Mouse (Mus musculus) B cell, adult (primary cell): ENCODE results near the gene Neurod2. TPM values are rescaled to one million over a fixed set of nuclear protein-coding genes. Genes with fewer than 3 reads are reported as not detected.

Experiments used
- total RNA-seq: library from RNA; stranded (reverse); gene quantifications from 4 replicates; pipeline ENCODE4 v1.2.4, GENCODE M21; 2023; ENCODE audit not compliant: inconsistent age

Gene Neurod2
- 0.32 to 0.51 TPM (median 0.35 TPM) in 4 replicates for total RNA-seq

DNA sequence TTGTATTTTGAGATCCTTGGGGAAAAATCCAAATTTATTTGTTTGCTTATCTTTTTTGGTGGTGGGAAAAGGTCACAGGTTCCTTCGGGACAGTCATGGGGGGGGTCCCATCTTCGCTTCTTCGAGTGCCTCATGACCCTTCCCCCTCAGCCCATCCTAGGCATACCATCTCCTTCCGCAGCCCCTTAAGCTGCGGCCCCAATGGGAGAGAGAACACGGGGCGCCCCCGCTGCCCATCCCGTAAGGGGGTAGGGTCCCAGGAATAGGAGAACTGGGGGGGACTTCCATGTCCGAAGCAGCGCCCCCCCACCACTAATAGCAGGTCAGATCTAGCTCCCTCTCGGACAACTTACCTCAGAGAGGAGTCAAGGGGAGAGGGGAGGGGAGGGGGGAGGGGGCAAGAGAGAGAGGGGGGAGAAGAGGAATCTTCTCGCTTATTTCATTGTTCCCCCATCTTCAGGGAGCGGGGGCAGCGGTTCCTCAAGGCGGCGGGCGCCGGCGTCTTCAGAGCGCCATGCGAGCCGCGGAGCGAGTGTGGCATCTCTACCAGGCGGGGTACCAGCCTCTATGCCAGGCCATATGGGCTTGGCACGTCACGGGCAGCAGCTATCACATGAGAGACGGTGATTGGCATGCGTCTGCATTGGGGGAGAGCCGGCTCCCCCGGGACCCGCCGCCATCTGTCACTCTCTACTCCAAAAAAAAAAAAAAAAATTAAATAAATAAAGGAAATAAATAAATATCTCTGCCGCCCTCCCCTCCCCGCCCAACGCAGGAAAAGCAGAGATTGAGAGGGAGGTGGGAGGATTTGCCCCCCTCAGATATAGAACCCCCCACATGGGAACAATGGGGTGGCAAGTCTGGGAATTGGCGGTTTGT, at the start of gene Neurod2:
Gene Neurod2, minus strand, starts transcription at position 568 of the 879 bp plus-strand sequence.

DNA sequence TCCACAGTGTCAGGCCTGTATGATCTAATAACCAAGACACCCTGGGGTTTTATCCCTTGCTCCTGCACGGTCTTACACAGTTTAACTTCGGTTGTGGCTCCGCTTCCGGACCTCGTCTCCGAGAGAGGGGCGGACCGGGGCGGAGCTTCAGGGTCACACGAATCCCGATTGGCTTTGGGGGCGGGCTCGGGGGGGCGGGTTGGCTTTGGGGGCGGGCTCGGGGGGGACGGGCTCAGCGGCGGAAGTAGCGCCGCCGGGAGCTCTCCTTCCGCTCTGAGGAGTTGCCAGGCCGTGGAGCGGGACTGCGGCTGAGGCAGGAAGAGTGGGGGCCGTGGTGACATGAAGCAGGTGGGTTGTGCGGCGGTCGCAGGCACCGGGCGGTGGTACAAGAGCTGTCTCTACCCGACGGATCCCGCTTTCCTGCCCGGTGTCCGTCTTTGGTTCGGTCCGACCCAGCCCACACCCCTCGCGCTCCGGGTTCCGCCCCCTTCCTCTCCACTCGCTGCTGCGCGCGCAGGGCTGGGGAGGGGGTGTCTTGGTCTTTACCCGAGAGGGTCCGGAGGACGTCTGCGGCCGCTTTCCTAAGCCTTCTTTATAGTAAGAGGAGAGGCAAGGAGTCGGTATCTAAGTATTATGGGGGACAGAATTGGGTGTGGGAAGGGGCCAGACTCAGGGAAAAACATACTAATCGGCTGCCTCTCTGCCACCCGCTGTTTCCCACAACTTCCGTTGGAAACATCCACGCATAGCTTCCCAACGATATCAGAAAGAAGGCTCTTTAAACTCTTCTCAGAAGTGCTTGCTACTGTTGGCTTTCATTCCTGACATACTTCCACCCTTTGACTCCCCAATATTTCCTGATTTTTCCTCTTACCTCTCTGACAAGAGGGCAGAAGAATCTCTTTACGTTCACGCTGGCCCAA, 29.0 kb upstream of the Neurod2 start, which contains the start of gene Stard3:
Gene Stard3, plus strand, starts transcription at position 208 of the 923 bp plus-strand sequence.

DNA sequence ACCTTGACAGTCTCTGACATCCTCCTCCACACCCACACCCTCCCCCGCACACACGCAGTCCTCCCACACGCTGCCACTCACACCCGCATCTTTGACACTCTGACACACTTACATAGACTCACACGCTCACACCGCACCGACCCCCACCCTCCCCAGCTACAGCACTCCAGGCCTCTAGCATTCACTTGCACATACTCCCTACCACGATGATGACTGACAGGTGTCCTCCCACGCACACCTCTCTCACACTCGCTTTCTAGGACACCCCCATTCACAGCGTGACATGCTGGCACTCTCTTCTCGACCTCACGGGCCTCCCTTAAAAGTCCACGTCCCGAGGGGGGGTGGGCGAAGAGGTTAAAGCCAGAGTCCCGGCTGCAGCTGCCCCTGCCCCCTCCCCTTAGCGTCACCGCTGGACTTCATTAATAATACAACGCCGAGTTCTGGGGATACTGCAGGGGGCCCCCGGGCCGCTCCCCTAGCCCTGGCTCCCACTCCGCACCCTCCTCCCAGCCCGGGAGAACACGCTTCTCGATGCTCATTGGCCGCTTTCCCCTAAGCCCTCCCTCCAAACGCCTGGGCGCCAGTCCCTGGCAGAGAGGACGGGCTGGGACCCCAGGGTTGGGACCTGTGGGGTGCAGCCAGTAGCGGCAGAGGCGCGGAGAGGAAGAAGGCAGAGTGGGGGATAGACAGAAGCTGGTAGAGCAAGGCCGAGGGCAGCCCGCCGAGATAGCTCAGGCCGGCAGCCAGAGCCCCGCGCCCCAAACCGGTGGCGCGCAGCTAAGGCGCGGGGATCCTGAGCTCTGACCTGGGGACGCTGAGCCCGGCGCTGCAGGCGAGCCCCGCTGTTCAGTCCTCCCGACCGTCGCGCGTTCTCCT, 18.9 kb upstream of the Neurod2 start, which contains the start of gene Ppp1r1b:
Gene Ppp1r1b, plus strand, starts transcription at position 322 of the 879 bp plus-strand sequence.

Other genes starting within 250 kb of the Neurod2 start
- 41.6 to 46.6 TPM (median 42.5 TPM) in 4 replicates for gene Fbxl20, start 179.2 kb downstream of the Neurod2 start, total RNA-seq
- 76.7 to 88.2 TPM (median 86.9 TPM) in 4 replicates for gene Med1, start 136.4 kb downstream of the Neurod2 start, total RNA-seq
- 98.4 to 119 TPM (median 111 TPM) in 4 replicates for gene Cdk12, start 126.6 kb downstream of the Neurod2 start, total RNA-seq
- not detected in 4 replicates for gene Ppp1r1b, start 18.8 kb upstream of the Neurod2 start, total RNA-seq
- 34.7 to 40.1 TPM (median 36.9 TPM) in 4 replicates for gene Stard3, start 28.7 kb upstream of the Neurod2 start, total RNA-seq
- not detected in 4 replicates for gene Tcap, start 54.2 kb upstream of the Neurod2 start, total RNA-seq
- gene Pnmt, start 56.8 kb upstream of the Neurod2 start, total RNA-seq: not detected in 4 replicates
- gene Pgap3, start 70.8 kb upstream of the Neurod2 start, total RNA-seq: 7.3 to 11.8 TPM (median 9.3 TPM) in 4 replicates
- 0.15 TPM in 1 of 4 replicates, not detected in the others for gene Erbb2, start 82.8 kb upstream of the Neurod2 start, total RNA-seq
- gene Mien1, start 109.3 kb upstream of the Neurod2 start, total RNA-seq: 47.4 to 59.5 TPM (median 52.0 TPM) in 4 replicates
- gene Grb7, start 116.7 kb upstream of the Neurod2 start, total RNA-seq: 0.78 to 2.0 TPM (median 1.3 TPM) in 4 replicates
- 550 to 623 TPM (median 617 TPM) in 4 replicates for gene Ikzf3, start 216.4 kb upstream of the Neurod2 start, total RNA-seq
- 4.3 to 8.2 TPM (median 5.8 TPM) in 4 replicates for gene Zpbp2, start 221.4 kb upstream of the Neurod2 start, total RNA-seq